Mouse (Mus musculus) frontal cortex, postnatal 14 days (tissue): ENCODE measurements around the gene Gm28729.
"Not testable (repeated sequence)": the region's sequence is repeated elsewhere in the genome, so short reads cannot be mapped to it uniquely, and the experiment has no call there.

Experiments
- DNase-seq, 2 experiments: peaks; one replicate each; pipeline ENCODE4 v3.0.0; 2022; ENCODE audit warnings: low spot score in 2 of 2

Gene Gm28729

GRCm38 (mm10) chr9:96524972-96525506 is at the start of gene Gm28729:
Gene Gm28729 (minus strand): TSS chr9:96525264.
- DNase-seq, result no peak

- no peak for DNase-seq
Observed at GRCm38 (mm10) chr9:96573252-96573651, 48.2 kb upstream of the Gm28729 start.

GRCm38 (mm10) chr9:96572754-96573153 is 47.7 kb upstream of the Gm28729 start:
- no peak for DNase-seq

GRCm38 (mm10) chr9:96566470-96566996 is 41.5 kb upstream of the Gm28729 start:
- DNase-seq, result no peak

GRCm38 (mm10) chr9:96563501-96563900 is 38.4 kb upstream of the Gm28729 start:
- no peak for DNase-seq

GRCm38 (mm10) chr9:96559148-96559547 is 34.1 kb upstream of the Gm28729 start:
- no peak for DNase-seq

GRCm38 (mm10) chr9:96558594-96558993 is 33.5 kb upstream of the Gm28729 start:
- DNase-seq, result no peak

GRCm38 (mm10) chr9:96554095-96554494 is 29.0 kb upstream of the Gm28729 start:
- no peak for DNase-seq

- DNase-seq, result no peak
Observed at GRCm38 (mm10) chr9:96545410-96545809, 20.3 kb upstream of the Gm28729 start.

- peak in 1 of 2 experiments; percentile 32 for DNase-seq
Observed at GRCm38 (mm10) chr9:96543643-96544640, 18.9 kb upstream of the Gm28729 start.

GRCm38 (mm10) chr9:96538916-96539315 is 13.9 kb upstream of the Gm28729 start:
- DNase-seq, result no peak

GRCm38 (mm10) chr9:96537615-96537919 is 12.5 kb upstream of the Gm28729 start:
- DNase-seq, result no peak

GRCm38 (mm10) chr9:96536895-96537614 is 12.0 kb upstream of the Gm28729 start:
- DNase-seq, result no peak

GRCm38 (mm10) chr9:96536093-96536492 is 11.0 kb upstream of the Gm28729 start:
- not testable (repeated sequence) for DNase-seq

- no peak for DNase-seq
Observed at GRCm38 (mm10) chr9:96535431-96535830, 10.4 kb upstream of the Gm28729 start.

GRCm38 (mm10) chr9:96534256-96534655 is 9.2 kb upstream of the Gm28729 start:
- no peak for DNase-seq

- DNase-seq, result no peak
Observed at GRCm38 (mm10) chr9:96533476-96533875, 8.4 kb upstream of the Gm28729 start.

- DNase-seq, result no peak
Observed at GRCm38 (mm10) chr9:96532531-96532930, 7.5 kb upstream of the Gm28729 start.

- no peak for DNase-seq
Observed at GRCm38 (mm10) chr9:96530674-96531081, 5.6 kb upstream of the Gm28729 start.

GRCm38 (mm10) chr9:96529961-96530673 is 5.1 kb upstream of the Gm28729 start:
- DNase-seq, result no peak

GRCm38 (mm10) chr9:96526011-96526410 is 947 bp upstream of the Gm28729 start:
- no peak for DNase-seq

GRCm38 (mm10) chr9:96523148-96523547 is 1.9 kb downstream of the Gm28729 start:
- DNase-seq, result no peak
